Mouse (Mus musculus) intestine, postnatal 0 days (tissue): Measurements from ENCODE around the gene Hcn2. TPM values are rescaled to one million over a fixed set of nuclear protein-coding genes. Genes with fewer than 3 reads are reported as not detected.

Experiments used
- ATAC-seq: fragments of 200-750 bp; cut with Nextera tagmentation; 2 replicates; pipeline ENCODE4 v1.8.0; 2017; ENCODE audit warnings: mild to moderate bottlenecking, moderate TSS enrichment, moderate library complexity
- H3K27ac ChIP-seq: fragments of 300-500 bp; sonication (generic); 2 replicates; pipeline ENCODE4 v1.5.1; 2014; ENCODE audit warnings: mild to moderate bottlenecking, low read depth, low read length, moderate library complexity
- H3K27me3 ChIP-seq: fragments of 300-500 bp; sonication (generic); replicated peaks from 2 replicates; pipeline ENCODE4 v1.6.1; 2014; ENCODE audit warnings: low read length, mixed read lengths; ENCODE audit not compliant: control insufficient read depth, insufficient read depth
- H3K36me3 ChIP-seq: fragments of 300-500 bp; sonication (generic); 2 replicates; pipeline ENCODE4 v1.6.1; 2014; ENCODE audit warnings: mild to moderate bottlenecking, moderate library complexity; ENCODE audit not compliant: control insufficient read depth, insufficient read depth
- H3K4me1 ChIP-seq: fragments of 300-500 bp; sonication (generic); replicated peaks from 2 replicates; pipeline ENCODE4 v1.6.1; 2014; ENCODE audit warnings: antibody characterized with exemption, low read length, mixed read lengths; ENCODE audit not compliant: control insufficient read depth, insufficient read depth
- H3K4me2 ChIP-seq: fragments of 300-500 bp; sonication (generic); replicated peaks from 2 replicates; pipeline ENCODE4 v1.6.1; 2014; ENCODE audit warnings: low read depth, mild to moderate bottlenecking, moderate library complexity
- H3K4me3 ChIP-seq: fragments of 300-500 bp; sonication (generic); 2 replicates; pipeline ENCODE4 v1.5.1; 2014; ENCODE audit warnings: low read depth, low read length
- H3K9ac ChIP-seq: fragments of 300-500 bp; sonication (generic); 2 replicates; pipeline ENCODE4 v1.6.1; 2014; ENCODE audit warnings: mild to moderate bottlenecking, low read depth, low read length
- H3K9me3 ChIP-seq: fragments of 300-500 bp; sonication (generic); 2 replicates; pipeline ENCODE4 v1.6.1; 2016; ENCODE audit warnings: mixed run types; ENCODE audit not compliant: control insufficient read depth
- CTCF ChIP-seq: sonication (generic); IDR thresholded peaks from 2 replicates; pipeline ENCODE4 v1.5.1; 2016; ENCODE audit warnings: low read depth, mild to moderate bottlenecking, control low read depth, antibody characterized with exemption, moderate library complexity
- WGBS: fragments of 180-500 bp; shearing (Covaris S2); extraction: QIAGEN DNeasy Blood & Tissue Kit; methylation state at CpG from one replicate; pipeline ENCODE4 v1.1.7; 2014; 5-methylcytosine and 5-hydroxymethylcytosine counted together
- polyA plus RNA-seq: library from polyadenylated mRNA; unstranded; fragments of >200 nt; fragmentation: Nextera tagmentation; extraction: Ambion mirVana; gene quantifications from 2 replicates; pipeline ENCODE4 v1.2.1, GENCODE M21; 2015

The Hcn2 gene
- polyA plus RNA-seq, 1 experiment from 2014 or later, result 0.38 TPM

GRCm38 (mm10) chr10:79705951-79706350 lies 10.5 kb upstream of the Hcn2 start:
- ATAC-seq, result no peak
- no peaks in the 10 kb centered on the region for H3K27me3 ChIP-seq
- H3K9ac ChIP-seq, result peak overlapping the region; percentile 26; the same call in 1 of the 2 replicates
- peaks cover 28% of the 10 kb centered on the region for H3K36me3 ChIP-seq
- no peak overlapping the region; the same call in 1 of the 2 replicates for H3K27ac ChIP-seq
- peak overlapping the region; percentile 85; the same call in 1 of the 2 replicates for H3K4me3 ChIP-seq
- WGBS, result 63% methylated on average over 5 of the region's 5 CpGs
- peak overlapping the region; percentile 79 for H3K4me2 ChIP-seq
- H3K4me1 ChIP-seq, result peaks cover 10% of the 10 kb centered on the region
- TF ChIP-seq CTCF, result no peak
- H3K9me3 ChIP-seq, result no peaks in the 10 kb centered on the region

GRCm38 (mm10) chr10:79706406-79707094 lies 9.9 kb upstream of the Hcn2 start:
- Histone ChIP-seq H3K4me3 (no peak overlapping the region), H3K4me2 (peak overlapping the region; percentile 79), H3K4me1 (peaks cover 7% of the 10 kb centered on the region), H3K9ac (0 out of 2 replicates have a peak overlapping the region, but pooled peaks have one; percentile 26), H3K9me3 (no peaks in the 10 kb centered on the region), H3K27me3 (no peaks in the 10 kb centered on the region), H3K36me3 (peaks cover 34% of the 10 kb centered on the region), H3K27ac (peak overlapping the region; percentile 50)
- ATAC-seq, result no peak
- no peak for TF ChIP-seq CTCF
- WGBS, result 71% methylated on average over 5 of the region's 5 CpGs

- Histone ChIP-seq H3K4me2 (no peak overlapping the region), H3K27me3 (no peaks in the 10 kb centered on the region), H3K4me3 (no peak overlapping the region), H3K36me3 (peaks cover 38% of the 10 kb centered on the region), H3K9ac (no peak overlapping the region), H3K9me3 (no peaks in the 10 kb centered on the region), H3K27ac (peak overlapping the region; percentile 50), H3K4me1 (peaks cover 7% of the 10 kb centered on the region)
- no peak for ATAC-seq
- TF ChIP-seq CTCF, result no peak
- WGBS, result 65% methylated on average over 1 of the region's 1 CpGs
These were observed 9.3 kb upstream of the Hcn2 start for GRCm38 (mm10) chr10:79707162-79707561.

GRCm38 (mm10) chr10:79707759-79708158 lies 8.7 kb upstream of the Hcn2 start:
- no peaks in the 10 kb centered on the region for H3K9me3 ChIP-seq
- peaks cover 38% of the 10 kb centered on the region for H3K36me3 ChIP-seq
- peaks cover 7% of the 10 kb centered on the region for H3K4me1 ChIP-seq
- peak; percentile 11; the same call in 1 of the 2 replicates for ATAC-seq
- no peak for TF ChIP-seq CTCF
- H3K4me2 ChIP-seq, result no peak overlapping the region
- no peak overlapping the region for H3K9ac ChIP-seq
- H3K4me3 ChIP-seq, result no peak overlapping the region
- H3K27ac ChIP-seq, result peak overlapping the region; percentile 50; the same call in 1 of the 2 replicates
- WGBS, result 37% methylated on average over 4 of the region's 4 CpGs
- no peaks in the 10 kb centered on the region for H3K27me3 ChIP-seq

- WGBS, result 84% methylated on average over 20 of the region's 21 CpGs
- Histone ChIP-seq H3K4me2 (no peak overlapping the region), H3K4me3 (no peak overlapping the region), H3K4me1 (peaks cover 7% of the 10 kb centered on the region), H3K27ac (no peak overlapping the region), H3K9me3 (no peaks in the 10 kb centered on the region), H3K36me3 (peaks cover 38% of the 10 kb centered on the region), H3K27me3 (no peaks in the 10 kb centered on the region), H3K9ac (no peak overlapping the region)
- TF ChIP-seq CTCF, result no peak
- ATAC-seq, result no peak
These were observed 7.8 kb upstream of the Hcn2 start for GRCm38 (mm10) chr10:79708668-79709067.

- H3K9me3 ChIP-seq, result no peaks in the 10 kb centered on the region
- peaks cover 38% of the 10 kb centered on the region for H3K36me3 ChIP-seq
- H3K4me1 ChIP-seq, result peaks cover 7% of the 10 kb centered on the region
- H3K4me3 ChIP-seq, result no peak overlapping the region
- H3K4me2 ChIP-seq, result no peak overlapping the region
- TF ChIP-seq CTCF, result no peak
- 47% methylated on average over 7 of the region's 7 CpGs for WGBS
- H3K9ac ChIP-seq, result no peak overlapping the region
- no peaks in the 10 kb centered on the region for H3K27me3 ChIP-seq
- ATAC-seq, result no peak
- no peak overlapping the region for H3K27ac ChIP-seq
These were observed 7.1 kb upstream of the Hcn2 start for GRCm38 (mm10) chr10:79709307-79709706.
